Mouse (Mus musculus) myocyte (in vitro differentiated cells): ENCODE results near the gene 0610012G03Rik. TPM values are rescaled to one million over a fixed set of nuclear protein-coding genes. Genes with fewer than 3 reads are reported as not detected.

Source experiments
- H3K27me3 ChIP-seq: one replicate; pipeline ENCODE4 v1.6.1; 2011; ENCODE audit not compliant: control insufficient read depth, insufficient read depth, insufficient read length
- H3K36me3 ChIP-seq: one replicate; pipeline ENCODE4 v1.6.1; 2011; ENCODE audit not compliant: control insufficient read depth, insufficient read depth
- H3K4me2 ChIP-seq: one replicate; pipeline ENCODE4 v1.6.1; 2011; ENCODE audit warnings: low read depth, control low read depth
- H3K4me3 ChIP-seq: one replicate; pipeline ENCODE4 v1.5.1; 2011; ENCODE audit warnings: mild to moderate bottlenecking, control low read depth, moderate library complexity
- H3K79me2 ChIP-seq: one replicate; pipeline ENCODE4 v1.6.1; 2011; ENCODE audit not compliant: control insufficient read depth, insufficient read depth
- H3ac ChIP-seq: one replicate; pipeline ENCODE4 v1.6.1; 2011; ENCODE audit not compliant: control insufficient read depth, insufficient read length
- CEBPB ChIP-seq: IDR thresholded peaks from 2 replicates; pipeline ENCODE4 v1.6.1; 2011; ENCODE audit warnings: mild to moderate bottlenecking, moderate library complexity; ENCODE audit not compliant: poor library complexity, insufficient read depth, severe bottlenecking
- E2F4 ChIP-seq: IDR thresholded peaks from one replicate; pipeline ENCODE4 v1.6.1; 2011; ENCODE audit warnings: mild to moderate bottlenecking, control low read depth, moderate library complexity; ENCODE audit not compliant: insufficient read depth
- MAX ChIP-seq: IDR thresholded peaks from one replicate; pipeline ENCODE4 v1.6.1; 2011; ENCODE audit warnings: low read depth, mild to moderate bottlenecking, control low read depth
- MYOD1 ChIP-seq, 3 experiments: IDR thresholded peaks; one replicate each; pipeline ENCODE4 v1.6.1; 2011; ENCODE audit warnings: control low read depth in 2 of 3, low read depth in 2 of 3, mild to moderate bottlenecking in 2 of 3, moderate library complexity in 1 of 3; ENCODE audit not compliant: insufficient read length in 2 of 3, control insufficient read depth in 1 of 3
- MYOG ChIP-seq, 3 experiments: IDR thresholded peaks; one replicate each; pipeline ENCODE4 v1.6.1; 2011; ENCODE audit warnings: control low read depth in 2 of 3, low read depth in 2 of 3, mild to moderate bottlenecking in 2 of 3; ENCODE audit not compliant: insufficient read length in 2 of 3, control insufficient read depth in 1 of 3, insufficient read depth in 1 of 3
- POLR2A ChIP-seq: IDR thresholded peaks from one replicate; pipeline ENCODE4 v1.6.1; 2011; ENCODE audit warnings: low read depth, mild to moderate bottlenecking, control low read depth, moderate library complexity; ENCODE audit not compliant: insufficient read length
- POLR2AphosphoS2 ChIP-seq: IDR thresholded peaks from one replicate; pipeline ENCODE4 v1.6.1; 2011; ENCODE audit warnings: low read depth, control low read depth; ENCODE audit not compliant: insufficient read length
- REST ChIP-seq: IDR thresholded peaks from one replicate; pipeline ENCODE4 v1.6.1; 2011; ENCODE audit warnings: mild to moderate bottlenecking, control low read depth, moderate library complexity; ENCODE audit not compliant: insufficient read depth, insufficient read length
- SRF ChIP-seq: IDR thresholded peaks from one replicate; pipeline ENCODE4 v1.6.1; 2011; ENCODE audit warnings: low read depth; ENCODE audit not compliant: control insufficient read depth, insufficient read length
- TCF12 ChIP-seq: IDR thresholded peaks from one replicate; pipeline ENCODE4 v1.6.1; 2011; ENCODE audit warnings: mild to moderate bottlenecking, control low read depth; ENCODE audit not compliant: poor library complexity, insufficient read depth, severe bottlenecking
- TCF3 ChIP-seq: IDR thresholded peaks from one replicate; pipeline ENCODE4 v1.6.1; 2011; ENCODE audit warnings: low read depth, control low read depth; ENCODE audit not compliant: insufficient read length
- USF1 ChIP-seq: IDR thresholded peaks from one replicate; pipeline ENCODE4 v1.6.1; 2011; ENCODE audit warnings: low read depth, mild to moderate bottlenecking, control low read depth, moderate library complexity
- polyA plus RNA-seq: library from polyadenylated mRNA; unstranded; fragments of >200 nt; fragmentation: generic; extraction: Trizol; gene quantifications from one replicate; pipeline ENCODE4 v1.2.1, GENCODE M21; 2012; ENCODE audit warnings: missing spikeins

The 0610012G03Rik gene
- polyA plus RNA-seq, 1 experiment: 66.6 TPM

DNA sequence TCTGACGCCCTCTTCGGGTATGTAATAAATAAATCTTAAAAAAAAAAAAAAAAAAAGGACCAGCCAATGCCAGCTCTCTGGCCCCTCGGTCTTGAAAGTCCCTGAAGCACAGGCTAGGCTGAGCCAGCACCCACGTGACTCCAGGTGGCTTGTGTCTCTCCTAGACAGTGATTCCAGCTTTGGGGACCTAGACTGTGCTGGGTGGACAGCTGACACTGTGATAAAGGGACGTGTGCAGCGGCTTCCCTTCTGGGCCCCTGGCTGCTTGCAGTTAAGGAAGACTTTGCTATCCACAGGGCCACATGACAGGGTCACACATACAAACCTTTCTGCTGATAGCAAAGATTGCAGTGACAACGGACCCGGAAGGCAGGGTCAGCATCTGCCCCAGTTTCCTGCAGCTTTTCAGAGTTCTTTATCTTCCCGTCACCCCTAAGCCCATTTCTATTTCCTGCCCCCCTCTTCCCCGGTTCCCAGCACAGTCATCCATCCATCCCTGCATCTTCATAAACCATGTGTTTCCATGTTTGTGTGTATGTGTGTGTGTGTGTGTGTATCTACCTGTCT lies 37.9 kb downstream of the 0610012G03Rik start:
- Histone ChIP-seq H3K36me3 (no peaks in the 10 kb centered on the region), H3ac (no peak overlapping the region), H3K4me3 (no peak overlapping the region), H3K27me3 (peaks cover 10% of the 10 kb centered on the region), H3K4me2 (no peak overlapping the region), H3K79me2 (no peaks in the 10 kb centered on the region)
- TF ChIP-seq POLR2AphosphoS2 (no peak), TCF12 (no peak), TCF3 (no peak), POLR2A (no peak), CEBPB (no peak), E2F4 (no peak), MYOG (IDR thresholded peaks at IDR 0.05; ENCODE audit: control insufficient read depth in 1 of 3, insufficient read depth in 1 of 3, insufficient read length in 2 of 3, low read depth in 2 of 3) (no peak), SRF (no peak)

DNA sequence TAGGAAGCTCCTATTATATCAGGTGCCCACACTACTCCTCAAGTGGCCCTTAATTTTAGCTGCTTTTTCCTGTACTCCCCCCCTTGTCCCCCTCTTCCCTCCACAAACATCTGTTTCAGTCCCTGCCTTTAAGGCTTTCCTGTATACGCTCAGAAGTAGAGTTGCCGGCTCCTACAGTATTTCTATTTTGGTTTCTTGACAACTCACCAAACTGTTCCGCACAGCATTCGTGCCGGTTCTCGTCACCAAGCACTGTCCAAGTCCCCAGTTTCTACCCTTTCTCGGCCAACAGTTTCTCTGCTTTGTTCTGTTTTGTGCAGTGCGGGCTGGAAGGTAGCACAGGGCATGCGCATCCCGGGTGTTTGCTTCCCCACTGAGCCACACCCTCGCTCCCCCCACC lies 39.3 kb downstream of the 0610012G03Rik start:
- no peaks in the 10 kb centered on the region for H3K79me2 ChIP-seq
- no peak overlapping the region for H3ac ChIP-seq
- TF ChIP-seq POLR2A (no peak), REST (no peak), TCF3 (no peak), MAX (no peak), SRF (no peak), E2F4 (no peak), MYOD1 (IDR thresholded peaks at IDR 0.05; ENCODE audit: control insufficient read depth in 1 of 3, insufficient read length in 2 of 3, low read depth in 2 of 3) (no peak), TCF12 (no peak), USF1 (no peak), MYOG (IDR thresholded peaks at IDR 0.05; ENCODE audit: control insufficient read depth in 1 of 3, insufficient read depth in 1 of 3, insufficient read length in 2 of 3, low read depth in 2 of 3) (no peak)
- H3K27me3 ChIP-seq: peaks cover 10% of the 10 kb centered on the region
- no peaks in the 10 kb centered on the region for H3K36me3 ChIP-seq
- peak overlapping the region; percentile 12 for H3K4me2 ChIP-seq
- no peak overlapping the region for H3K4me3 ChIP-seq

DNA sequence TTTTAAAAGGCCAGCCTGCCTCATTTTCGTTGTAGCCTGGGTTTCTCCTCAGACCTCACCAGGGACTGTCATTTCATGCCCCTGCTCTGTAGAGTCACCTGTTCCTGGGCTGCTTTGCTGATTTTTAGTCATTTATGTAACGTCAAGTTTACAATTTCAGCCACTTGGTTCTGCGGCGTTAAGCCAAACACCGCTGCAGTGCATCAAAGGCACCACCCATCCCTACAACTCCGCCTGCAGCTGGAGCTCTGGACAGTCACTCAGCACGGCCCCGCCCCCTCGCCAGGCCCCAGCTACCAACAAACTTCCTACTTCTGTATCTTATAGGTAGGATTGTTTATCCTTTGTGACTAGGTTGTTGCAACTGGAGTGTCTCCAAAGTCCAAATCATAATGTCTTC lies 41.4 kb downstream of the 0610012G03Rik start:
- Histone ChIP-seq H3K79me2 (no peaks in the 10 kb centered on the region), H3K36me3 (no peaks in the 10 kb centered on the region), H3K4me3 (no peak overlapping the region), H3K4me2 (no peak overlapping the region), H3K27me3 (peaks cover 10% of the 10 kb centered on the region), H3ac (no peak overlapping the region)
- TF ChIP-seq MYOD1 (IDR thresholded peaks at IDR 0.05; ENCODE audit: control insufficient read depth in 1 of 3, insufficient read length in 2 of 3, low read depth in 2 of 3) (no peak), MYOG (IDR thresholded peaks at IDR 0.05; ENCODE audit: control insufficient read depth in 1 of 3, insufficient read depth in 1 of 3, insufficient read length in 2 of 3, low read depth in 2 of 3) (no peak), REST (no peak), TCF3 (no peak), SRF (no peak), POLR2AphosphoS2 (no peak), POLR2A (no peak), MAX (no peak), E2F4 (no peak), USF1 (no peak), CEBPB (no peak)

DNA sequence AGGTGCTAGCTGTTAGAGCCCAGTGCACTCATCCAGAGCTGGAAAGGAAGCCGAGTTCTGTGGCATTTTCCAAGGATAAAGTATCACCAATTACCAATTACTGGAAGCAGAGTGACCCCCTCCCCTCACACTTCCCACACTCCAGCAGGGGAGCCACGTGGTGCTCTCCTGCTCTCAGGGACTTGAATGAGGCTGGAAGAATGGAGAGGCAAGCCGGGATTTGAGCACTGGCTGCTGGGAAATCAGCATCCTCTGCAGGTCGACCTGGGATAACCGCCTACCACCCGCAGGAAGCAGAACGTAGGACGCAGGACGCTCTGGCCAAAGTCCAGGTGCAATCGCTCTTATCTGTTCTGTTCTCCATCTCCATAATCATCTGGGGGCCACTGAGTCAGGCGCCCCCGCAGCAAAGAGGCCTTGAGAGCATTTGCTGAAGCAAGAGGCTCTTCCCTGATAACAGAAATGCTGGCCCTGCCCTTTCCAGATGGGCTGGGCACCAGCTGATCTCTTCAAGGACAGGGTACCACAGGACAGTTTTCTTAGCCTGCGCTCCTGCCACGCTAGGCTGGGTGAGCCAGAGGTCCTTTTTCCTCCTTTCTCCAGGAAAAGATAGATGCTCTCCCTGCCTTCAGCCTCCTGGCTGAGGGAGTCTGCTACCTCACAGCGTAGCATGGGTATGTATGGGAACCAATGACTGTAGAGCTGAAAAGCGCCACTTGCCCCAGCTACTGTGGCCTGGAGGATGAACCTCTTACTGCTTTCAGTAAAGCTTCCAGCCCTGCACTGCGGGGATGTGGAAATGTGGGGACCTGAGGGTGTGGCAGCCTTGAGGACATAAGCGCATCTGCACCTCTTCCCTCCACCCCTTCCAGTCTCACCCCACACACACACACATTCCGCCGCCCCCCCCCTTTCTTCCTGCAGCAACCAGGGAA lies 42.1 kb downstream of the 0610012G03Rik start:
- peaks cover 10% of the 10 kb centered on the region for H3K27me3 ChIP-seq
- no peak overlapping the region for H3ac ChIP-seq
- no peaks in the 10 kb centered on the region for H3K36me3 ChIP-seq
- no peak overlapping the region for H3K4me3 ChIP-seq
- H3K4me2 ChIP-seq: no peak overlapping the region
- no peaks in the 10 kb centered on the region for H3K79me2 ChIP-seq
- no peak for TF ChIP-seq MAX
- no peak for TF ChIP-seq CEBPB
- TF ChIP-seq TCF3: no peak
- TF ChIP-seq E2F4: no peak
- no peak for TF ChIP-seq REST

DNA sequence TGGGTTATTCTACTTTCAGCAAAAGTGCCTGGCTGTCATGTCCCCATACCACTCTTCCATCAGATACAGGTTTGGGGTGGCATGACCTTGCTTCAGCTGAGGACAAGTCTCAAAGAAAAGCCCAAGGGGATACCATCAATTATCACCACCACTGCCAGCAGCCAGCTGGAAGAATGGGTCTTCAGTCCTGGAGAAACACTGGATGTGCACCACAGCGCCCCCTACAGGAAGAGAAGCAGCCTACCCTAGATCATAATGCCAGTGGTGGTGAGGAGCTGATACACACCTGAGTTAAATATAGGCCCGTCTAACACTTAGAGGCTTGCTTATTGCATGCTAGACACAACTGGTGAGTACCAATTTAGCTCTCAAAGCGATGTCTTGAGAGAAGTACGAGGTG lies 43.0 kb downstream of the 0610012G03Rik start:
- no peaks in the 10 kb centered on the region for H3K36me3 ChIP-seq
- no peak overlapping the region for H3K4me2 ChIP-seq
- no peaks in the 10 kb centered on the region for H3K79me2 ChIP-seq
- TF ChIP-seq TCF12 (no peak), USF1 (no peak), REST (no peak), E2F4 (no peak), MAX (no peak), CEBPB (no peak), POLR2AphosphoS2 (no peak), SRF (no peak), POLR2A (no peak), MYOG (IDR thresholded peaks at IDR 0.05; ENCODE audit: control insufficient read depth in 1 of 3, insufficient read depth in 1 of 3, insufficient read length in 2 of 3, low read depth in 2 of 3) (no peak), MYOD1 (IDR thresholded peaks at IDR 0.05; ENCODE audit: control insufficient read depth in 1 of 3, insufficient read length in 2 of 3, low read depth in 2 of 3) (no peak), TCF3 (no peak)
- H3K4me3 ChIP-seq: no peak overlapping the region
- no peak overlapping the region for H3ac ChIP-seq
- H3K27me3 ChIP-seq: peaks cover 10% of the 10 kb centered on the region
